Mouse (Mus musculus) natural killer cell, adult 2 months (primary cell): Measurements from ENCODE around the gene Rnf167.
A peak's percentile ranks its signal among the peaks of the same experiment; 100 is the strongest.

Source experiments
- DNase-seq, 2 experiments: peaks; one replicate each; pipeline ENCODE4 v3.0.0; 2022; ENCODE audit warnings: low spot score in 2 of 2

Rnf167 gene

GRCm38 (mm10) chr11:70654923-70655570 is 8.0 kb downstream of the Rnf167 start:
- peak; percentile 71 to 75 for DNase-seq

GRCm38 (mm10) chr11:70655571-70656455 is 8.8 kb downstream of the Rnf167 start:
- DNase-seq: peak; percentile 44 to 67

GRCm38 (mm10) chr11:70656456-70656927 is 9.5 kb downstream of the Rnf167 start:
- DNase-seq: no peak

GRCm38 (mm10) chr11:70656964-70657363 is 9.9 kb downstream of the Rnf167 start, which contains the start of gene Eno3:
Gene Eno3 (plus strand): TSS chr11:70657202.
- no peak for DNase-seq

- DNase-seq: no peak
These were observed 10.5 kb downstream of the Rnf167 start for GRCm38 (mm10) chr11:70657573-70657972.

- no peak for DNase-seq
These were observed 11.0 kb downstream of the Rnf167 start for GRCm38 (mm10) chr11:70657991-70658390.

- DNase-seq: no peak
These were observed 11.5 kb downstream of the Rnf167 start for GRCm38 (mm10) chr11:70658521-70658920.

GRCm38 (mm10) chr11:70658942-70659341 is 11.9 kb downstream of the Rnf167 start:
- DNase-seq: no peak

GRCm38 (mm10) chr11:70660571-70660970 is 13.5 kb downstream of the Rnf167 start:
- no peak for DNase-seq

GRCm38 (mm10) chr11:70663101-70663500 is 16.1 kb downstream of the Rnf167 start:
- DNase-seq: no peak

GRCm38 (mm10) chr11:70663957-70664356 is 16.9 kb downstream of the Rnf167 start:
- DNase-seq: no peak

GRCm38 (mm10) chr11:70664741-70665140 is 17.7 kb downstream of the Rnf167 start:
- DNase-seq: no peak

GRCm38 (mm10) chr11:70666687-70667086 is 19.7 kb downstream of the Rnf167 start:
- DNase-seq: no peak

- no peak for DNase-seq
These were observed 20.5 kb downstream of the Rnf167 start for GRCm38 (mm10) chr11:70667271-70668150.

GRCm38 (mm10) chr11:70668335-70668770 is 21.3 kb downstream of the Rnf167 start:
- DNase-seq: no peak

- peak; percentile 93 to 95 for DNase-seq
These were observed 21.9 kb downstream of the Rnf167 start, which contains the start of gene Spag7 for GRCm38 (mm10) chr11:70668771-70669505. Gene Spag7 (minus strand): TSS chr11:70669416.

- peak; percentile 57 to 82 for DNase-seq
These were observed 22.7 kb downstream of the Rnf167 start for GRCm38 (mm10) chr11:70669582-70670345.

- no peak for DNase-seq
These were observed 23.4 kb downstream of the Rnf167 start for GRCm38 (mm10) chr11:70670483-70670882.

GRCm38 (mm10) chr11:70671333-70672047 is 24.5 kb downstream of the Rnf167 start:
- no peak for DNase-seq
